In the genomic region with DNA sequence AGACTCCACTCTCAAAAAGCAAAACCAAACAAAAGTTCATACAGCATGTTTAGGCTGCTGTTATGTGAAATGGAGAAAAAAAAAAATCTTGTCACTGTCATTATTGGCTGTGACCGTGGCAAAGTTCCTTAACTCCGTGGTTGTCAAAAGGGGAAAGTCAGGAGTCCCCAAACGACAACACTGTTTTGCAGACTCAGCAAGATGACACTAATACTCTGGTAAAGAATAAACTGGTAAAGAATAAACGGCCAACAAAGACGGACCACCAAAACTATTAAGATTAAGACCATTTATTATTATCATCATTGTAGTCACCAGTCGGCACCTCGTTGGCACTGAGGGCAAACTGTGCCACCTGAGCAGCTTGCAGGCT, we compare ENCODE assay signal across 8 mouse cellular contexts. TPM values are rescaled to one million over a fixed set of nuclear protein-coding genes. Genes with fewer than 3 reads are reported as not detected.
DNase-seq lines count a peak whose midpoint lies in the region; ATAC-seq and TF ChIP-seq lines count a peak whose summit lies in the region.

No protein-coding gene starts in this region.

- DNase-seq in heart, embryonic 10.5 days (ENCODE audit: low spot score): no peak
- DNase-seq in heart, adult 9 months (ENCODE audit: low spot score in 2 of 2): no peak
- no peak for DNase-seq in liver, embryonic 14.5 days (ENCODE audit: low read depth in 3 of 3, low spot score in 3 of 3)
- DNase-seq in frontal cortex, postnatal 36 days (ENCODE audit: low spot score in 2 of 2): no peak
- no peak for DNase-seq in layer of hippocampus, adult 9-11 months
- no peak for DNase-seq in thymus, postnatal 14 days

- peaks cover 53% of the 10 kb centered on the region for H3K79me2 ChIP-seq in C2C12 (ENCODE audit: control insufficient read depth, insufficient read depth)

- no peak for ATAC-seq in forebrain, embryonic 13.5 days
- ATAC-seq in liver, embryonic 14.5 days (ENCODE audit: insufficient read depth): no peak

- H3K36me3 ChIP-seq in heart, embryonic 10.5 days: peaks cover 75% of the 10 kb centered on the region
- H3K36me3 ChIP-seq in C2C12 (ENCODE audit: control insufficient read depth, insufficient read depth): peaks cover 83% of the 10 kb centered on the region
- peaks cover 77% of the 10 kb centered on the region for H3K36me3 ChIP-seq in forebrain, embryonic 13.5 days (ENCODE audit: poor library complexity, severe bottlenecking)
- peaks cover 75% of the 10 kb centered on the region for H3K36me3 ChIP-seq in liver, embryonic 14.5 days (replicated peaks; ENCODE audit: control insufficient read depth, insufficient read depth, low read depth)

- H3K4me2 ChIP-seq in forebrain, embryonic 13.5 days: peak overlapping the region; percentile 81
- peak overlapping the region; percentile 73 for H3K4me2 ChIP-seq in liver, embryonic 14.5 days (ENCODE audit: low read depth)

- peaks cover 36% of the 10 kb centered on the region for H3K4me1 ChIP-seq in heart, embryonic 10.5 days
- H3K4me1 ChIP-seq in forebrain, embryonic 13.5 days: peaks cover 59% of the 10 kb centered on the region
- peaks cover 42 to 51% of the 10 kb centered on the region in 2 experiments for H3K4me1 ChIP-seq in liver, embryonic 14.5 days (replicated peaks; ENCODE audit: control insufficient read depth in 2 of 2, insufficient read depth in 2 of 2, low read length in 1 of 2)

- H3K27ac ChIP-seq in heart, embryonic 10.5 days: peak overlapping the region; percentile 97
- peak overlapping the region; percentile 86 for H3K27ac ChIP-seq in forebrain, embryonic 13.5 days
- peak overlapping the region; percentile 97 for H3K27ac ChIP-seq in liver, embryonic 14.5 days

- 5% methylated on average over 7 of the region's 7 CpGs for WGBS in heart, embryonic 10.5 days
- 3% methylated on average over 7 of the region's 7 CpGs for WGBS in forebrain, embryonic 13.5 days
- WGBS in liver, embryonic 14.5 days (ENCODE audit: insufficient replicate concordance): under 1% methylated on average over 7 of the region's 7 CpGs

- peak overlapping the region; percentile 92 for H3ac ChIP-seq in C2C12 (ENCODE audit: control insufficient read depth, insufficient read length, low read depth)

- no peaks in the 10 kb centered on the region for H3K27me3 ChIP-seq in heart, embryonic 10.5 days (ENCODE audit: insufficient read depth, poor library complexity, severe bottlenecking)
- no peaks in the 10 kb centered on the region for H3K27me3 ChIP-seq in C2C12 (ENCODE audit: control insufficient read depth, insufficient read depth, insufficient read length)
- H3K27me3 ChIP-seq in forebrain, embryonic 13.5 days: no peaks in the 10 kb centered on the region
- no peaks in the 10 kb centered on the region for H3K27me3 ChIP-seq in liver, embryonic 14.5 days (ENCODE audit: control insufficient read depth, insufficient read depth, low read length)

- TF ChIP-seq EP300 in liver, embryonic 14.5 days (IDR thresholded peaks at IDR 0.05; ENCODE audit: low read depth): no peak

- H3K4me3 ChIP-seq in heart, embryonic 10.5 days: peak overlapping the region; percentile 88
- H3K4me3 ChIP-seq in C2C12 (ENCODE audit: insufficient read depth, poor library complexity, severe bottlenecking): peak overlapping the region; percentile 86
- H3K4me3 ChIP-seq in forebrain, embryonic 13.5 days: peak overlapping the region; percentile 92
- peak overlapping the region; percentile 74 to 91 for H3K4me3 ChIP-seq in liver, embryonic 14.5 days (ENCODE audit: insufficient read depth in 1 of 2, low read depth in 2 of 2, low read length in 2 of 2)

- no peaks in the 10 kb centered on the region for H3K9me3 ChIP-seq in heart, embryonic 10.5 days
- no peaks in the 10 kb centered on the region for H3K9me3 ChIP-seq in forebrain, embryonic 13.5 days (replicated peaks)
- no peaks in the 10 kb centered on the region for H3K9me3 ChIP-seq in liver, embryonic 14.5 days (ENCODE audit: control insufficient read depth, low read length)

- H3K9ac ChIP-seq in forebrain, embryonic 13.5 days: peak overlapping the region; percentile 95
- peak overlapping the region; percentile 89 for H3K9ac ChIP-seq in liver, embryonic 14.5 days (replicated peaks)

- peaks cover 24% of the 10 kb centered on the region for H3K79me3 ChIP-seq in C2C12 (ENCODE audit: low read depth)

- TF ChIP-seq CTCF in C2C12 (IDR thresholded peaks at IDR 0.05; ENCODE audit: control insufficient read depth, insufficient read depth, insufficient read length): no peak
- no peak for TF ChIP-seq CTCF in liver, embryonic 14.5 days (IDR thresholded peaks at IDR 0.05; ENCODE audit: low read depth)

TF ChIP-seq in C2C12, 6 proteins besides CTCF, POLR2A, EP300 and RAD21:
- TF ChIP-seq USF1 (IDR thresholded peaks at IDR 0.05; ENCODE audit: low read depth) (no peak), FOSL1 (IDR thresholded peaks at IDR 0.05; ENCODE audit: insufficient read depth, low read length, poor library complexity, severe bottlenecking) (no peak), MAX (IDR thresholded peaks at IDR 0.05) (no peak)

RNA-seq across cellular contexts. Expression of a gene that starts 0.6 kb away (rescaled TPM):
- 137 and 154 TPM in 2 replicates for polyA plus RNA-seq in heart, embryonic 10.5 days (2016; fragmentation: Nextera tagmentation; extraction: Ambion mirVana)
- 68.3 TPM for polyA plus RNA-seq in C2C12 (2012; fragmentation: generic; extraction: Trizol)
- 93.9 and 114 TPM in 2 replicates for polyA plus RNA-seq in forebrain, embryonic 13.5 days (2015; fragmentation: Nextera tagmentation; extraction: Ambion mirVana)
- 139 and 184 TPM in 2 replicates for polyA plus RNA-seq in liver, embryonic 14.5 days (2012; rRNA removed)
- 258 and 279 TPM in 2 replicates for polyA plus RNA-seq in liver, embryonic 14.5 days (2014; fragmentation: Nextera tagmentation; extraction: Ambion mirVana)

RNA-seq across cellular contexts. Expression of a gene that starts 6.9 kb away (rescaled TPM):
- 881 and 1,047 TPM in 2 replicates for polyA plus RNA-seq in heart, embryonic 10.5 days (2016; fragmentation: Nextera tagmentation; extraction: Ambion mirVana)
- polyA plus RNA-seq in C2C12 (2012; fragmentation: generic; extraction: Trizol): 687 TPM
- polyA plus RNA-seq in forebrain, embryonic 13.5 days (2015; fragmentation: Nextera tagmentation; extraction: Ambion mirVana): 549 and 569 TPM in 2 replicates
- polyA plus RNA-seq in liver, embryonic 14.5 days (2012; rRNA removed): 144 and 262 TPM in 2 replicates
- 348 and 351 TPM in 2 replicates for polyA plus RNA-seq in liver, embryonic 14.5 days (2014; fragmentation: Nextera tagmentation; extraction: Ambion mirVana)

RNA-seq across cellular contexts. Expression of a gene that starts 8.5 kb away (rescaled TPM):
- polyA plus RNA-seq in heart, embryonic 10.5 days (2016; fragmentation: Nextera tagmentation; extraction: Ambion mirVana): 57.3 and 60.5 TPM in 2 replicates
- polyA plus RNA-seq in C2C12 (2012; fragmentation: generic; extraction: Trizol): 32.5 TPM
- 42.6 and 47.0 TPM in 2 replicates for polyA plus RNA-seq in forebrain, embryonic 13.5 days (2015; fragmentation: Nextera tagmentation; extraction: Ambion mirVana)
- polyA plus RNA-seq in liver, embryonic 14.5 days (2012; rRNA removed): 24.4 and 31.0 TPM in 2 replicates
- 50.2 and 55.7 TPM in 2 replicates for polyA plus RNA-seq in liver, embryonic 14.5 days (2014; fragmentation: Nextera tagmentation; extraction: Ambion mirVana)

RNA-seq across cellular contexts. Expression of a gene that starts 16.9 kb away (rescaled TPM):
- polyA plus RNA-seq in heart, embryonic 10.5 days (2016; fragmentation: Nextera tagmentation; extraction: Ambion mirVana): 80.8 and 108 TPM in 2 replicates
- polyA plus RNA-seq in C2C12 (2012; fragmentation: generic; extraction: Trizol): 104 TPM
- 123 and 127 TPM in 2 replicates for polyA plus RNA-seq in forebrain, embryonic 13.5 days (2015; fragmentation: Nextera tagmentation; extraction: Ambion mirVana)
- 53.5 and 54.8 TPM in 2 replicates for polyA plus RNA-seq in liver, embryonic 14.5 days (2012; rRNA removed)
- polyA plus RNA-seq in liver, embryonic 14.5 days (2014; fragmentation: Nextera tagmentation; extraction: Ambion mirVana): 45.8 and 48.7 TPM in 2 replicates

RNA-seq across cellular contexts. Expression of a gene that starts 17.2 kb away (rescaled TPM):
- 5.3 TPM in 2 replicates for polyA plus RNA-seq in heart, embryonic 10.5 days (2016; fragmentation: Nextera tagmentation; extraction: Ambion mirVana)
- polyA plus RNA-seq in C2C12 (2012; fragmentation: generic; extraction: Trizol): 2.4 TPM
- polyA plus RNA-seq in forebrain, embryonic 13.5 days (2015; fragmentation: Nextera tagmentation; extraction: Ambion mirVana): 7.3 and 8.2 TPM in 2 replicates
- polyA plus RNA-seq in liver, embryonic 14.5 days (2012; rRNA removed): 1.9 TPM in 2 replicates
- 2.5 and 2.7 TPM in 2 replicates for polyA plus RNA-seq in liver, embryonic 14.5 days (2014; fragmentation: Nextera tagmentation; extraction: Ambion mirVana)
